Mouse (Mus musculus): ENCODE results near the gene Gp5. TPM values are rescaled to one million over a fixed set of nuclear protein-coding genes. Genes with fewer than 3 reads are reported as not detected.

Gene Gp5
- total RNA-seq, 2 experiments from 2014 or later = 0.23 to 0.51 TPM

Other genes starting within 250 kb of the Gp5 start
- gene Hes1, start 246.4 kb downstream of the Gp5 start, total RNA-seq (2021) = 10 to 100 TPM; 21.0 to 31.1 TPM
- gene Cpn2, start 43.3 kb downstream of the Gp5 start, total RNA-seq (2021) = 1 to 10 TPM; 1.1 to 2.6 TPM
- under 1 TPM; 0.07 to 0.13 TPM for gene Lrrc15, start 27.5 kb downstream of the Gp5 start, total RNA-seq (2021)
- 10 to 100 TPM; 91.0 to 99.7 TPM for gene Atp13a3, start 95.2 kb upstream of the Gp5 start, total RNA-seq (2021)
- gene Tmem44, start 240.1 kb upstream of the Gp5 start, total RNA-seq (2021) = 1 to 10 TPM; 3.7 to 4.2 TPM

All from adrenal gland, adult 18-20 months (tissue).